Mouse (Mus musculus): ENCODE results near the gene Npdc1.

Npdc1 gene

GRCm38 (mm10) chr2:25430395-25431233 is 31.5 kb downstream of the Npdc1 start:
- DNase-seq (ENCODE audit: low spot score in 2 of 2) = no peak

DNA sequence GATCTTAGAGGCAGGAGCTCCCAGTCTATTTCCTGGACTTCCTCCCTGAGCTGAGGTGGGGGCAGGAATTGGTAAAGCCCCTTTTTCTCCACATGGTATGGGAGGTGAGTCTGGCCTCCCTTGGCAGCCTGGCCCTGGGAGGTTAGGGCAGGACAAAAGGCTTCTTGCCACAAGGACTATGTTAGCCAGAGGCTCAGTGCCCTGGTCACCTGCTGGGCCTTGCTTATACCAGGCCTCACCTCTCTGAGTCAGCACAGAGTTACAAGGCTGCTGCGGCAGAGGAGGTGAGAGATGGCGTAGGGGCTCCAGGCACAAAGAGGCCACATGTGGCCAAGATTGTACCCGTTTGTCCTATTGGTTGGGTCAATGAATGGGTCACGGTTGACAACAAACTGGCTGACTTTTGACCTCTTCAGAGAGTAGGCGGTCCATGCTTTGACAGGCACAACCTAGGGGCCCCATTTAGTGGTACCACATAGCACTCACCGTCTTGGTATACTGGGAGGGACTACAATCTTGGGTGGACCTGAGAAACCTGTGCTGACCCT is 32.2 kb downstream of the Npdc1 start:
- DNase-seq (ENCODE audit: low spot score in 2 of 2) = no peak

GRCm38 (mm10) chr2:25432326-25433098 is 33.4 kb downstream of the Npdc1 start:
- DNase-seq (ENCODE audit: low spot score in 2 of 2) = no peak

- DNase-seq (ENCODE audit: low spot score in 2 of 2) = no peak
Observed at GRCm38 (mm10) chr2:25433101-25433500, 34.0 kb downstream of the Npdc1 start.

- DNase-seq (ENCODE audit: low spot score in 2 of 2) = no peak
Observed at GRCm38 (mm10) chr2:25434292-25434691, 35.1 kb downstream of the Npdc1 start.

DNA sequence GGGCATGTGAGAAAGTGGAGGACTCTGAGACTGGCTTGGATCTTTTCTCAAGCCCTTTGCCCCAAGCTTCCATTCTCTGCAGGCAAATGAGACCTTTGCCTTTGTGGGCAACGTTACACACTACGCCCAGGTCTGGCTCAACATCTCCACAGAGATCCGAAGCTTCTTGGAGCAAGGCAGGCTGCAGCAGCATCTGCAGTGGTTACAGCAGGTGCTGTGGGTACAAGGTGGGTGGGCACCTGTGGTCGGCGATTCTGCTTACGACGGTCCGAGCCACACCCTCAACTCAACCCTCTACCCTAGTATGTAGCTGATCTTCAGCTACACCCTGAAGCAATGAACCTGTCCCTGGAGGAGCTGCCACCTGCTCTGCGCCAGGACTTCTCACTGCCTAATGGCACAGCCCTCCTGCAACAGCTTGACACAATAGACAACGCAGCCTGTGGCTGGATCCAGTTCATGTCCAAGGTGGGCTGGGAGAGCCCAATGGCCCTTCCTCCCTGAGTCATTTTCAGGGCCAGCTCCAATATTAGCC is 37.2 kb downstream of the Npdc1 start:
- no peak for DNase-seq (ENCODE audit: low spot score in 2 of 2)

GRCm38 (mm10) chr2:25441067-25441466 is 41.9 kb downstream of the Npdc1 start:
- no peak for DNase-seq (ENCODE audit: low spot score in 2 of 2)

DNA sequence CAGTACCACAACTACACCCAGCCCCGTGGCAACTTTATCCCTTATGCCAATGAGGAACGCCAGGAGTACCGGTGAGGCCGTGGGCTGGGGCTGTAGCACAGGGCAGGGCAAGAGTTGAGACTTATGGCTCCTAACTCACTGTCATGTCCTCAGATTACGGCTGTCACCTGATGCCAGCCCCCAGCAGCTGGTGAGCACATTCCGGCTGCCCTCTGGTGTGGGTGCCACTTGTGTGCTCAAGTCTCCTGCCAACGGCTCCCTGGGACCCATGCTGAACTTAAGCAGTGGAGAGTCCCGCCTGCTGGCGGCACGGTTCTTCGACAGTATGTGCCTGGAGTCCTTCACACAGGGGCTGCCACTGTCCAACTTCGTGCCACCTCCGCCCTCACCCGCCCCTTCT is 43.5 kb downstream of the Npdc1 start:
- no peak for DNase-seq (ENCODE audit: low spot score in 2 of 2)

- no peak for DNase-seq (ENCODE audit: low spot score in 2 of 2)
Observed at GRCm38 (mm10) chr2:25450853-25451647, 51.9 kb downstream of the Npdc1 start.

DNA sequence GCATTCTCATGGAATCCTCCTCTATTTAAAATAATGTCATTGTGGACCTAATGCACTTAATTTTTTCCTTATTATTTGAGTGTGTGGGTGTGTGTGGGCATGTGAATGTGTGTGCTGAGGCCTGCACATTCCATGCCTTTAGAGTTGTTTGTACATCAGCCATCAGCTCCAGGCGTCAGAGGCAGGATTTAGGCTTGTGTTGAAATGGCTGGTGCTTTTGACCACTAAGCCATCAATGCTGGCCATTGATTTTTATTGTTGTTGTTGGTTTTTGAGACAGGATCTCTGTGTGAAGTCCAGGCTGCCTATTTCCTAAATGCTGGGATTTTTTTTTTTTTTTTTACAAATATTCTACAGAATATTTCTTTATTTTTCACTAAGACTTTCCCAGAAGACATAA is 53.8 kb downstream of the Npdc1 start:
- DNase-seq (ENCODE audit: low spot score in 2 of 2) = no peak

DNA sequence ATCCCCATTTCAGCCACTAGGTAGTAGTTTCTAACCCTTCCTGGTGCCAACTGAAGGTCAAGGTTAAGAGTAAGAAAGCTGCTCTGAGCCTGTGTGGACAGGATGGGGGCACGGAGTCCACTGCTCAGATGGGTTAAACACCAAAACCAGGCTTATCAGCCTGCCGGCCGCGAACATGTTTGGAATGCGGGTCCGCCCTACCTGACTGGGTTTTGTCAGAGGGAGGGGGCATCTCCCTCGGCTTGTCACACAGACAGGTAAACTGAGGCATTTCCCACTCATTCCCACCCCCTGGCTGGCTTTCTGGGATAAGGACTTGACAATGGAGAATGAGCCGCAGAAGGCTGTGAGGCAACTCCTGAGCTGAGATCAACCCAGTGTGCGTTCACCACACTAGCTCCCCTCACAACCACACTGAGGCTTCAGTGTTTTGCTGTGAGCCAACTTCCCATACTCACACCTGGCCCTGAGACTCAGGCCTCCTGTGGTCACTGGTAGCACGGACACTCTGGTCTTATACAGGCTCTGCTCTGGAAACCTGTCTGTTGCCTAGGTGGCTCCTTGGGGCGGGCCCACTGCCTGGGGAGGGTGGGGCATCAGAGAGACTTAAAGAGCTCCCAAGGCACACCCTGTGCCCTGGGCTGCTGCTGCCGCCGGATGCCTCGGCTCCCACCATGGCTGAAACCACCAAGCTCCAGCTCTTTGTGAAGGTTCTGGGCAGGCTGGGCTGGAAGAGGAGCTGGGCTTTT is 57.2 kb downstream of the Npdc1 start, which contains the start of gene Clic3:
Clic3 (plus strand) TSS at position 634 of the 749 bp plus-strand sequence.
- no peak for DNase-seq (ENCODE audit: low spot score in 2 of 2)

DNA sequence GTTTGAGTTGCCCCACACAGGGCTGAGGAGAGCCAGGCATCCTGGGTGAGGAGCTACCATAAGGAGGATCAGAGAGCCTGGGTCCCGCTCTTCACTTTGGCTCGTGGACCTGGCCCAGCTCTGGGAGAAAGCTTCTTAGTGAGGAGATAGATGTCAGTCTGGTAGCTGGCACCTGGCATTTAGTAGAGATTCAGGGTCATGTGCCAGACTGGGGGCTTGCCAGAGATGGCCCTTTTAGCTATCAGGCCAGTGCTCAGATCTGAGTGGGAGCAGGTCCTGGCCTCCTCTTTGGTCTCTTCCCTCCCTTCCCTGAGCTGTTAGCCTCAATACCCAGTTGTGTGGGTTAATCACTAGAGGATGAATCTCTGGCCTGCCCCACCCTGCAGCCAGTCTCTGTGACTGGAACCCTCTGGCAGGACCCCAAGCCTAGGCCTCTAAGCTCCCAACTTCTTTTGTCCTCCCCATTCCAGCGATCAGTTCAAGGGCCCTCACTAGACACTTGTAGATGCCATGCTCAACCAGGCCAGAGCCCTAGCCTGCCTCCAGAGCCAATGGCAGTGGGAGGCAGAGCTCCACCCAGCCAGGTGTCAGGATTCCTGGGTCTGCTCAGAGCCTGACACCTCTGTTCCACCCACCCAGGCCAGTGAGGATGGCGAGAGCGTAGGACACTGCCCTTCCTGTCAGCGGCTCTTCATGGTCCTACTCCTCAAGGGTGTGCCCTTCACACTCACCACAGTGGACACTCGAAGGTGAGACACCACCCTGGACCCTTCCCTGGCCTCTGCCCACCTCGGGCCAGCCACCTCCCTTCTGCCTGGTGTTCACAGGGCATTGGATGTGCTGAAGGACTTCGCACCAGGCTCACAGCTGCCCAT is 58.1 kb downstream of the Npdc1 start:
- no peak for DNase-seq (ENCODE audit: low spot score in 2 of 2)

DNA sequence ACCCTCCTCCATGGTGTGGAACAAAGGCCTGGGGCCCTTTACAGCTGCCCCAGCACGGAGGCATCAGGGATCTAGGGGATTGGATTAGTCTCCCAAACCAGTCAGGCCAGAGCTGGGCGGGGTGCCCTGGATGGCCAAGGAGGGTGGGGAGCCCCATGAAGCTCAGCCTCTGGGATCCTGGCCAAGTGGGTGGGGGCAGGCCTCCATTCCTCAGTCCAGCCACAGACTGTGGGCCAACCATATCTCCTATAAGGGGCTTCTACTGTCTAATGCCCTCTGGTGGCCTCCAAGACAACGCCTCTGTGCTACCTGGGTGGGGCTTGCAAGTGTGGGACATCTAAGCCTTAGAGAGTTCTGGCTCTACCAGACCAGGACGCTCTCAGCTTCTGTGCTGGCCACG is 59.8 kb downstream of the Npdc1 start:
- no peak for DNase-seq (ENCODE audit: low spot score in 2 of 2)
